Mouse (Mus musculus): ENCODE results near the gene Faim. TPM values are rescaled to one million over a fixed set of nuclear protein-coding genes. Genes with fewer than 3 reads are reported as not detected.

The Faim gene
- total and polyA plus RNA-seq, 2 experiments from 2014 or later: 31.3 to 116 TPM

- Histone ChIP-seq H3K27ac (no peak overlapping the region), H3K4me3 (ENCODE audit: low read length) (peak overlapping the region; percentile 34), H3K4me1 (ENCODE audit: insufficient read depth, low read length) (no peaks in the 10 kb centered on the region), H3K9me3 (ENCODE audit: low read length) (0 out of 2 replicates have a peak, but pooled peaks cover 2% of the 10 kb centered on the region), H3K9ac (replicated peaks; ENCODE audit: low read length) (no peak overlapping the region), H3K36me3 (ENCODE audit: insufficient read depth, low read length) (no peaks in the 10 kb centered on the region), H3K27me3 (ENCODE audit: insufficient read depth, low read length) (peaks cover 48% of the 10 kb centered on the region), H3K4me2 (ENCODE audit: low read depth, low read length) (peak overlapping the region; percentile 53)
- ATAC-seq (no peak), DNase-seq (ENCODE audit: low spot score) (no peak)
- 5% methylated on average over 7 of the region's 7 CpGs for whole genome bisulfite sequencing
- TF ChIP-seq CTCF (IDR thresholded peaks at IDR 0.05; ENCODE audit: low read depth): no peak
These were observed 12.6 kb upstream of the Faim start for GRCm38 (mm10) chr9:98973561-98973960.

GRCm38 (mm10) chr9:98974898-98975297 is 11.3 kb upstream of the Faim start:
- TF ChIP-seq CTCF (IDR thresholded peaks at IDR 0.05; ENCODE audit: low read depth): no peak
- Histone ChIP-seq H3K9ac (replicated peaks; ENCODE audit: low read length) (no peak overlapping the region), H3K9me3 (ENCODE audit: low read length) (0 out of 2 replicates have a peak, but pooled peaks cover 2% of the 10 kb centered on the region), H3K4me3 (ENCODE audit: low read length) (no peak overlapping the region), H3K4me1 (ENCODE audit: insufficient read depth, low read length) (no peaks in the 10 kb centered on the region), H3K4me2 (ENCODE audit: low read depth, low read length) (no peak overlapping the region), H3K27ac (no peak overlapping the region), H3K27me3 (ENCODE audit: insufficient read depth, low read length) (peaks cover 48% of the 10 kb centered on the region), H3K36me3 (ENCODE audit: insufficient read depth, low read length) (no peaks in the 10 kb centered on the region)
- WGBS: 29% methylated on average over 2 of the region's 2 CpGs
- no peak for ATAC-seq
- DNase-seq (ENCODE audit: low spot score): no peak

GRCm38 (mm10) chr9:98976081-98976480 is 10.1 kb upstream of the Faim start:
- Histone ChIP-seq H3K4me3 (ENCODE audit: low read length) (no peak overlapping the region), H3K4me2 (ENCODE audit: low read depth, low read length) (no peak overlapping the region), H3K36me3 (ENCODE audit: insufficient read depth, low read length) (no peaks in the 10 kb centered on the region), H3K27ac (no peak overlapping the region), H3K27me3 (ENCODE audit: insufficient read depth, low read length) (peaks cover 41% of the 10 kb centered on the region), H3K9ac (replicated peaks; ENCODE audit: low read length) (no peak overlapping the region), H3K4me1 (ENCODE audit: insufficient read depth, low read length) (no peaks in the 10 kb centered on the region), H3K9me3 (ENCODE audit: low read length) (0 out of 2 replicates have a peak, but pooled peaks cover 1% of the 10 kb centered on the region)
- DNase-seq (ENCODE audit: low spot score) (no peak), ATAC-seq (no peak)
- TF ChIP-seq CTCF (IDR thresholded peaks at IDR 0.05; ENCODE audit: low read depth): no peak
- 93% methylated on average over 1 of the region's 1 CpGs for WGBS

- Histone ChIP-seq H3K36me3 (ENCODE audit: insufficient read depth, low read length) (no peaks in the 10 kb centered on the region), H3K4me2 (ENCODE audit: low read depth, low read length) (no peak overlapping the region), H3K9ac (replicated peaks; ENCODE audit: low read length) (no peak overlapping the region), H3K4me3 (ENCODE audit: low read length) (no peak overlapping the region), H3K27me3 (ENCODE audit: insufficient read depth, low read length) (peaks cover 37% of the 10 kb centered on the region), H3K4me1 (ENCODE audit: insufficient read depth, low read length) (no peaks in the 10 kb centered on the region), H3K27ac (no peak overlapping the region), H3K9me3 (ENCODE audit: low read length) (no peaks in the 10 kb centered on the region)
- no peak for DNase-seq (ENCODE audit: low spot score)
- TF ChIP-seq CTCF (IDR thresholded peaks at IDR 0.05; ENCODE audit: low read depth): peak; percentile 76
- peak; percentile 39; the same call in 1 of the 2 replicates for ATAC-seq
- WGBS: 47% methylated on average over 5 of the region's 5 CpGs
These were observed 9.7 kb upstream of the Faim start for GRCm38 (mm10) chr9:98976520-98976919.

GRCm38 (mm10) chr9:98979431-98980416 is 6.4 kb upstream of the Faim start:
- peaks cover 18% of the 10 kb centered on the region for H3K27me3 ChIP-seq (ENCODE audit: insufficient read depth, low read length)
- peak overlapping the region; percentile 47 for H3K4me2 ChIP-seq (ENCODE audit: low read depth, low read length)
- no peak overlapping the region for H3K9ac ChIP-seq (replicated peaks; ENCODE audit: low read length)
- peak; percentile 82 for ATAC-seq
- 5% methylated on average over 29 of the region's 29 CpGs for WGBS
- H3K4me1 ChIP-seq (ENCODE audit: insufficient read depth, low read length): no peaks in the 10 kb centered on the region
- H3K4me3 ChIP-seq (ENCODE audit: low read length): peak overlapping the region; percentile 18
- peak; percentile 98 for TF ChIP-seq CTCF (IDR thresholded peaks at IDR 0.05; ENCODE audit: low read depth)
- no peaks in the 10 kb centered on the region for H3K9me3 ChIP-seq (ENCODE audit: low read length)
- no peak overlapping the region for H3K27ac ChIP-seq
- DNase-seq (ENCODE audit: low spot score): peak; percentile 90
- no peaks in the 10 kb centered on the region for H3K36me3 ChIP-seq (ENCODE audit: insufficient read depth, low read length)

GRCm38 (mm10) chr9:98986476-98987096 is 413 bp downstream of the Faim start:
- DNase-seq (ENCODE audit: low spot score) (peak; percentile 38), ATAC-seq (peak; percentile 52)
- Histone ChIP-seq H3K27me3 (ENCODE audit: insufficient read depth, low read length) (0 out of 2 replicates have a peak, but pooled peaks cover 6% of the 10 kb centered on the region), H3K36me3 (ENCODE audit: insufficient read depth, low read length) (no peaks in the 10 kb centered on the region), H3K9ac (replicated peaks; ENCODE audit: low read length) (peak overlapping the region; percentile 80), H3K4me1 (ENCODE audit: insufficient read depth, low read length) (0 out of 2 replicates have a peak, but pooled peaks cover 6% of the 10 kb centered on the region), H3K9me3 (ENCODE audit: low read length) (no peaks in the 10 kb centered on the region), H3K4me3 (ENCODE audit: low read length) (peak overlapping the region; percentile 90), H3K4me2 (ENCODE audit: low read depth, low read length) (peak overlapping the region; percentile 78), H3K27ac (peak overlapping the region; percentile 74)
- under 1% methylated on average over 50 of the region's 50 CpGs for WGBS
- no peak for TF ChIP-seq CTCF (IDR thresholded peaks at IDR 0.05; ENCODE audit: low read depth)

Measured in hindbrain, postnatal 0 days (tissue).